Mouse (Mus musculus) neural tube, embryonic 15.5 days (tissue): ENCODE data around the gene Scn7a. TPM values are rescaled to one million over a fixed set of nuclear protein-coding genes. Genes with fewer than 3 reads are reported as not detected.

ENCODE experiments used
- ATAC-seq: fragments of 200-750 bp; cut with Nextera tagmentation; 2 replicates; pipeline ENCODE4 v1.8.0; 2017; ENCODE audit warnings: mild to moderate bottlenecking, moderate TSS enrichment, moderate library complexity; ENCODE audit not compliant: low FRiP score
- H3K27ac ChIP-seq: fragments of 300-500 bp; sonication (generic); replicated peaks from 2 replicates; pipeline ENCODE4 v1.5.1; 2015; ENCODE audit warnings: mild to moderate bottlenecking, inconsistent platforms
- H3K27me3 ChIP-seq: fragments of 300-500 bp; sonication (generic); replicated peaks from 2 replicates; pipeline ENCODE4 v1.6.1; 2015; ENCODE audit warnings: inconsistent platforms
- H3K36me3 ChIP-seq: fragments of 300-500 bp; sonication (generic); 2 replicates; pipeline ENCODE4 v1.6.1; 2015; ENCODE audit warnings: inconsistent platforms
- H3K4me1 ChIP-seq: fragments of 300-500 bp; sonication (generic); 2 replicates; pipeline ENCODE4 v1.6.1; 2015; ENCODE audit warnings: inconsistent platforms
- H3K4me2 ChIP-seq: fragments of 300-500 bp; sonication (generic); 2 replicates; pipeline ENCODE4 v1.6.1; 2015; ENCODE audit warnings: inconsistent platforms, mild to moderate bottlenecking, moderate library complexity
- H3K4me3 ChIP-seq: fragments of 300-500 bp; sonication (generic); replicated peaks from 2 replicates; pipeline ENCODE4 v1.5.1; 2015; ENCODE audit warnings: mild to moderate bottlenecking, inconsistent platforms
- H3K9ac ChIP-seq: fragments of 300-500 bp; sonication (generic); replicated peaks from 2 replicates; pipeline ENCODE4 v1.6.1; 2015; ENCODE audit warnings: mild to moderate bottlenecking, inconsistent platforms
- H3K9me3 ChIP-seq: fragments of 300-500 bp; sonication (generic); replicated peaks from 2 replicates; pipeline ENCODE4 v1.6.1; 2016; ENCODE audit warnings: inconsistent platforms
- WGBS: fragments of 180-500 bp; shearing (Covaris S2); methylation state at CpG from one replicate; pipeline ENCODE4 v1.1.7; 2015; ENCODE audit warnings: mixed read lengths; 5-methylcytosine and 5-hydroxymethylcytosine counted together
- polyA plus RNA-seq: library from polyadenylated mRNA; unstranded; fragments of >200 nt; fragmentation: Nextera tagmentation; extraction: Ambion mirVana; gene quantifications from 2 replicates; pipeline ENCODE4 v1.2.1, GENCODE M21; 2015

The Scn7a gene
- polyA plus RNA-seq, 1 experiment from 2014 or later: 2.3 TPM

DNA sequence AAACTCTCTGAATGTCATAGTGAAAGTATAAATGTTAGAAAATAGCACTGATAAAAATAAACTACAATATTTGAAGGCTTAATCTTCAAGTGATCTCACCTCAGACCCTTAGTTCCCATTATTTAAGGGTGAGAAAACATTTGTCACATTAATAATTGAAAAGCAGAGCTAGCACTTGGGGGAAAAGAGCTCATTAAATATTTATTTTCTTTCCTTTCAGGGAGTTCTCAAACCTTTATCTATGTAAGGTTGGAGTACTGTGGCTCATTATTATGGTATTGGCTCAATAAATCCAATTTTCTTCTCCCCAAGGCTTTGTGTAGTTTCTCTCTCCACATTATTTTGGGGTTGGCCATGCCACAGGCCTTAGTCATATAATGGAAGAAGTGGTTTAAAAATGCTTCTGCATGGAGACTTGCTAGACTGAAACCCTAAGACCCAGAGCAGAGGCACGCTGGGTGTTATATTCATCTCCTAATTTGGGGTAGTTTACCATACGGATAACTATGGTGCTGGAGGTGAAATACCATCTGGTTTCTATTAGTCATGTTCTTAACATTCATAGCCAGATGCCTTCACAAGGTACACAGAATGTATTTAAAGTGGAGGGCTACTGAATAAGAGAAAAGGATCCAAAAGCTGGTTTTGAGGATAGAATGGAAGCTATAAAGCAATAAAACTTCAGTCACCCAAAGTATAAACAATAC is 57.7 kb downstream of the Scn7a start:
- ATAC-seq: no peak
- WGBS: 58% methylated on average over 2 of the region's 2 CpGs
- Histone ChIP-seq H3K4me3 (no peak overlapping the region), H3K27me3 (no peaks in the 10 kb centered on the region), H3K36me3 (no peaks in the 10 kb centered on the region), H3K27ac (no peak overlapping the region), H3K9me3 (no peaks in the 10 kb centered on the region), H3K9ac (no peak overlapping the region), H3K4me2 (no peak overlapping the region), H3K4me1 (no peaks in the 10 kb centered on the region)

DNA sequence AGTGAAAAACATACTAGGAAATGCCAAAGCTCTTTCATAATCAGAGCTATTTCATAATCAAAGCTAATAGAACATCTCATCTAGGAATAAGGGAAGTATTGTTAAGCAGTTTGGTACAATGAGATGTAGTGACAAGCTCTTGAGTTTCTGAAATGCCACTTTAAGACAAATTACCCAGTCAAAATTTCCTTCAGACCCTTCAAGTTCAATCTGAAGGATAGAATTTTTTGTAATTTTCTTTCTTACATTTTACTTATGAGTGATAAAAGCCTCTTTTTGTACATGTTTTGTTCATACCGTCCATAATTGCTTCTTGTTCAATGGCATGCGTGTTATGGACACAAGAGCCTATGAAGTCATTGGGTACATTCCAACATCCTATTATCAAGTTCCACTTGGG is 72.6 kb downstream of the Scn7a start:
- Histone ChIP-seq H3K27ac (no peak overlapping the region), H3K9ac (no peak overlapping the region), H3K4me2 (no peak overlapping the region), H3K27me3 (no peaks in the 10 kb centered on the region), H3K36me3 (no peaks in the 10 kb centered on the region), H3K4me3 (no peak overlapping the region), H3K9me3 (no peaks in the 10 kb centered on the region), H3K4me1 (no peaks in the 10 kb centered on the region)
- no peak for ATAC-seq
- WGBS: 80% methylated on average over 2 of the region's 2 CpGs

DNA sequence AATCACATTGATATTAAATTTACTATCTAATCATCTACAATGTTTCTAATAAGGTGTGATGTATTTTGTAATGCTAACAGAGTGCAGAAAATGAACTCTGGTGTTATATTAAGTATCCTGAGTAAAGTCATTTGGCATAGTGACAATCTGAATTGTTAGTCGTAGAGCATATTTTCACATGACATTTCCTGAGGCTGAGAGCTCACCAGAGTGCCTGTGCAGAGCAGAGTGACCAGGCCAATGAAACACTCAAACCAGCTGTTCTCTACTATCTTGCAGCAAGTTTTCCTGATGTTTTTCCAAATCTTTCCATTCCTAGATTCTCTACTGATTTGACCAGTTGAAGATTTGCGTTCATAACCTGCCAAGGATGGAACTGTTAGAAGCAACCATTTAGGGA is 92.4 kb downstream of the Scn7a start:
- no peak overlapping the region for H3K27ac ChIP-seq
- no peak overlapping the region for H3K4me2 ChIP-seq
- no peak for ATAC-seq
- no peaks in the 10 kb centered on the region for H3K9me3 ChIP-seq
- no peak overlapping the region for H3K9ac ChIP-seq
- no peaks in the 10 kb centered on the region for H3K4me1 ChIP-seq
- H3K36me3 ChIP-seq: no peaks in the 10 kb centered on the region
- no peaks in the 10 kb centered on the region for H3K27me3 ChIP-seq
- H3K4me3 ChIP-seq: no peak overlapping the region
- WGBS: 88% methylated on average over 2 of the region's 2 CpGs

DNA sequence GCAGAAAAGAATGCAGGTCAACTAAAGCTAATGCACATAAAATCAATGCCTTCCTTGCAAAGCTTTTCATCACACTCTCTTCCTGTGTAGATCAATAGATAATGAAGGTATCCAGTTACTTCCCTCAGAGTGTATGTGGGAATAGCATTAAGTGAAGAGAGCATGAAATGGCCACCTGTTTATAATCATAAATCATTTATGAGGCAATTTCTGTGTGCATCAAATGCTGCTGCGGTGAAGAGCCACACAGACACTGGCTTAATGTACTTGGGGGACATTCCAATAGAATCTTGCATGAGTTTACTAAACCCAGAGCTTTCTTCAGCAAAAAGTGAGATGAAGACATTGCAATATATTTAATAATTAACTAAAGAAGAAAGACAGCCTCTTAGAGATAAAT is 122.7 kb downstream of the Scn7a start:
- Histone ChIP-seq H3K4me2 (no peak overlapping the region), H3K9me3 (no peaks in the 10 kb centered on the region), H3K4me1 (no peaks in the 10 kb centered on the region), H3K9ac (no peak overlapping the region), H3K4me3 (no peak overlapping the region), H3K36me3 (no peaks in the 10 kb centered on the region), H3K27me3 (no peaks in the 10 kb centered on the region), H3K27ac (no peak overlapping the region)
- WGBS: 67% methylated on average over 1 of the region's 1 CpGs
- ATAC-seq: no peak

DNA sequence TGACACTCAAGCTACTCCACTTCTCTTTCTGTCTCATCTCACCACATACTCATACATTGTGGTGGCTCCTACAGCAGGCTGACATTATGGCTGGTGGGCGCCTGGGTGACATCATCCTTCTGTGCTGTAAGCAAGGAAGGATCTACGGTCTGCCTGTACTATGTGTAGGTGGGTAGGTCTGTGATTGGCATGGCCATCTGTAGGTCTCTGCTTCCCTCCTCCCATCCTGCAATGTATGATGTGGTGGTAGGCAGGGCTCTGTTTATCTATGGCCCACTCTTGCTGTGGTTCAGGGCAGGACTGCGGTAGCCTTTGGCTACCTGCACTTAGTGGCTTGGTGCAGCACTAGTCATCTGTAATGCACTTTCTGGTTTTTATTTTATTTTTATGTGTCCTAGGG is 128.3 kb downstream of the Scn7a start:
- no peak overlapping the region for H3K4me2 ChIP-seq
- H3K27ac ChIP-seq: no peak overlapping the region
- 94% methylated on average over 3 of the region's 3 CpGs for WGBS
- no peaks in the 10 kb centered on the region for H3K4me1 ChIP-seq
- no peaks in the 10 kb centered on the region for H3K27me3 ChIP-seq
- H3K9ac ChIP-seq: no peak overlapping the region
- no peaks in the 10 kb centered on the region for H3K36me3 ChIP-seq
- no peak overlapping the region for H3K4me3 ChIP-seq
- H3K9me3 ChIP-seq: no peaks in the 10 kb centered on the region
- ATAC-seq: no peak

DNA sequence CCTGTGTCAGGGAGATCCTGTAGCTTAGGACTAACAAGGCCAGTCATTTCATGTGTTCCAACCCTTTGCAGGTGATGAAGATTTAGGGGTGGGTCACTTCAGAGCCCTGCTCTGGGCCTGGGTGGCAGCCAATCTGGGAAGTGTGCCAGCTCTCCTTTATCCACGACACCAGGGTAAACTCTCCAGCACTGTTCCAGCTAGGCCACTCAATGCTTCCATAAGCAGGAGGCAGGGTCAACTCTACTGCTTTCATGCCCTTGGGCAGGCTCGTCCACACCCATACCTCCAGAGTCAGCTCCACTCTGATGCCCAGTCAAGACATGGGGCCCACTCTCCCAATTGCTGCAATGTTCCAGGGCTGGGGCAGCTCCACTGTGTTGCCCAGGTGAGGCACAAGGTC is 129.3 kb downstream of the Scn7a start:
- Histone ChIP-seq H3K27me3 (no peaks in the 10 kb centered on the region), H3K36me3 (no peaks in the 10 kb centered on the region), H3K4me3 (no peak overlapping the region), H3K4me1 (no peaks in the 10 kb centered on the region), H3K9ac (no peak overlapping the region), H3K9me3 (no peaks in the 10 kb centered on the region), H3K4me2 (no peak overlapping the region), H3K27ac (no peak overlapping the region)
- WGBS: 61% methylated on average over 2 of the region's 2 CpGs
- ATAC-seq: no peak

DNA sequence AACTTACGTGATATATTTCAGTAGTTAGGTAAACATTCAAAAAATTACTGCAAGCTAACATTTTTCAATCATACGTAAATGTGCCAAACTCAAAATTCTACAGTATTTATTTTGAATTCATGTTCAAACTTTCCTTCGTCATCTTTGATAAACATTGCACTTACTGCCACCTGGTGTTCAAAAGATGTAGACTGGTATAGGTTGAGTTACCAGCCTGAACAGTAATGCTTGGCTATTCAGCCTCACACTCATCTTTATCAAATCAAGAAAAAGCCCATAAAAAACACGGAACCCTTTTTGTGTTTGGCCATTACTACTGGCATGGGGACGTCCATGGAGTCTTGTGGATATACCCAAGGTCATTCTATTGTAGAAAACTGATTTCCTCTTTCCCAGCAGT is 140.3 kb downstream of the Scn7a start:
- Histone ChIP-seq H3K9me3 (no peaks in the 10 kb centered on the region), H3K27me3 (no peaks in the 10 kb centered on the region), H3K36me3 (no peaks in the 10 kb centered on the region), H3K4me2 (no peak overlapping the region), H3K27ac (no peak overlapping the region), H3K4me1 (no peaks in the 10 kb centered on the region), H3K4me3 (no peak overlapping the region), H3K9ac (no peak overlapping the region)
- no peak; the same call in 1 of the 2 replicates for ATAC-seq
- 32% methylated on average over 5 of the region's 5 CpGs for WGBS

DNA sequence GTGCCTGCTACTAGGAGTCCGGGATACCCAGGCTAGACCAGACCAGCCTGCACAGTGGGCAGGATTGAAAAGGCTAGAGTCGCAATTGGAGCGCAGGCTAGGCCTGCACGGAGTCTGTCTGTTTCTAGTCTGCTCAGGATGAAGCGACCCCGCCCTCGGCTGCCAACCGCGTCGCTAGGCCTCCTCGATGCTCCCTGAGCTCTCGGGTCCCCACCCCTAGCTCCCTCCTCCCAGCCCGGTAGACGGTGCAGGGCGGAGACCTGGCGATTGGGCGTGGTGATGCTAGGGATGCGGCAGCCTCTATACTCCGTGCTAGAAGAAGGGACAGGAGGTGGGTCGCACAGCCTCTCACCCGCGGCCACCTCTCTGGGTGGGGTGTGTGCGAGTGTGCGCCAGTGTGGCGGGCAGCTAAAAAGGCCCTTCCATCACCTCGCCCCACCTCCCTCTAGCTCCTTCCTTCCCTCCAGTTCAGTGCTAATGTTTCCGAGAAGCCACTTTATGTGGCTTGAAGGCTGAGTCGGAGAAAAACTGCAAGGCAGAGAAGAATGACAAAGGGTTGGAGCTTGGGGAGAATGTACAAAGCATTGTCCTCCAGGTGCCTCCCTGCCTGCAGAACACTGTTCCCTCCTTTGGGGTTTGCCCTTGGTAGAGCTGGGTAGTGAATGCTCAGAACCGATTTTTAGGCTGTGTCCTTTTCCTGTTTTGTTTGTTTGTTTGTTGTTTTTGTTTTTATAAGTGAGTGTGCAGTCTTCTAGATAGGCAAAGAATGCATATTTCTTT is 149.9 kb downstream of the Scn7a start, which contains the start of gene Scn9a:
Gene Scn9a, minus strand, starts transcription at position 383 of the 780 bp plus-strand sequence.
- Histone ChIP-seq H3K9ac (peak within 1 kb of the TSS; percentile 42), H3K36me3 (no peaks in the 10 kb centered on the region), H3K9me3 (no peaks in the 10 kb centered on the region), H3K4me1 (peaks cover 19% of the 10 kb centered on the region), H3K27me3 (no peaks in the 10 kb centered on the region), H3K27ac (peak within 1 kb of the TSS; percentile 73), H3K4me3 (peak within 1 kb of the TSS; percentile 48), H3K4me2 (peak within 1 kb of the TSS; percentile 62)
- WGBS: 2% methylated on average over 29 of the region's 29 CpGs
- peak; percentile 94 for ATAC-seq

DNA sequence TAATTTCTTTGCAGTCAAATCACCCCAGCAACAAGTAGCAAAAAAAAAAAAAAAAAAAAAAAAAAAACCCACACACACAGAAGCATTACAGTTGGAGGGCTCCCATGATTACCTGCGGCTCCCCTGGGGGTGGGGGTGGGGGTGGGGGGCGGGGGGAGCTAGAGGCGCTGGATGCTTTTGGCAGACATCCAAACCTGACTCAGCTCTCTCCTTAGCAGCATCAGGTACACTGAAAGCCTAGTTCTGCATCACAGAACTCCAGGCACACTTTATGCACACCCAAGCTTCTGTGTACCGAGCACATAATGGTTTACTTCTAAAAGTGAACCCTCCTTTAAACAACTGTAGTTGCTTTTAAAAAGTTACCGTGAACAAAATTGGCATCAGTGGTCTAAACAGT is 152.0 kb downstream of the Scn7a start:
- no peak overlapping the region for H3K9ac ChIP-seq
- 27% methylated on average over 5 of the region's 5 CpGs for WGBS
- peaks cover 19% of the 10 kb centered on the region for H3K4me1 ChIP-seq
- H3K27me3 ChIP-seq: no peaks in the 10 kb centered on the region
- H3K27ac ChIP-seq: no peak overlapping the region
- H3K9me3 ChIP-seq: no peaks in the 10 kb centered on the region
- H3K36me3 ChIP-seq: no peaks in the 10 kb centered on the region
- H3K4me3 ChIP-seq: peak overlapping the region; percentile 22
- ATAC-seq: no peak
- H3K4me2 ChIP-seq: peak overlapping the region; percentile 62

Other genes starting within 250 kb of the Scn7a start
- gene Scn9a, start 150.0 kb downstream of the Scn7a start, polyA plus RNA-seq: 15.0 and 17.2 TPM in 2 replicates